Mouse (Mus musculus) bone marrow macrophage, adult 2 months (primary cell): Measurements from ENCODE around the gene Calhm5.

Experiments
- CTCF ChIP-seq: IDR thresholded peaks from 2 replicates; pipeline ENCODE4 v1.5.1; 2012; ENCODE audit warnings: low read depth, mild to moderate bottlenecking, low read length, moderate library complexity
- POLR2A ChIP-seq: IDR thresholded peaks from 2 replicates; pipeline ENCODE4 v1.6.1; 2012; ENCODE audit warnings: mild to moderate bottlenecking, low read depth, low read length, borderline replicate concordance

DNA sequence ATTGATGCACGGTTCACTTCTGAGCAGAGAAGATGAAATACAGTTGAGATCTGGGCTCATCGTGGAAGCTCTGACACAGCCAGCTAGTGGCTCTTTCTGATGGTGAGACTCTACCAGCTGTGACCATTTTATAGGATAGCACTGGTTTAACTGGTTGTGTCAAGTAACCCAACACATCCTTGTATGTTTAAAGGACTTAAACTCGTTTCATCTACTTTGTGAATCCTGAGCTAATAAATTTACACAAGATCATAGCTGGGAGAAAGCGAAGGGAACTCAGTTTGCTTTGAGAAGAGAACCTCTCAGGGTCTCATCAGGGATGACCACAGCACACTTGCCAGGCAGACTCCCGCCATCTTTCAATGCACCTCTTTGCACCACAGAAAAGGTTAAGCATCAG is 52.1 kb downstream of the Calhm5 start, which contains the start of gene Calhm4:
- TF ChIP-seq CTCF: no peak
- TF ChIP-seq POLR2A: no peak
